Comparison of ENCODE assay signal across 8 mouse cellular contexts in genomic region chr6:55617922-55618481, GRCm38 (mm10).
A peak's percentile ranks its signal among the peaks of the same experiment; 100 is the strongest.
DNase-seq lines count a peak whose midpoint lies in the region; ATAC-seq lines count a peak whose summit lies in the region.

No protein-coding gene starts in this region.

- H3K27ac ChIP-seq in forebrain, embryonic 15.5 days (replicated peaks), result peak overlapping the region; percentile 97
- peak overlapping the region; percentile 62 for H3K27ac ChIP-seq in midbrain, embryonic 16.5 days (ENCODE audit: low read length)

- peak; percentile 91 for ATAC-seq in forebrain, embryonic 15.5 days (replicated peaks)
- ATAC-seq in midbrain, embryonic 16.5 days, result peak; percentile 86

- 4% methylated on average over 13 of the region's 13 CpGs for WGBS in forebrain, embryonic 15.5 days
- 28% methylated on average over 13 of the region's 13 CpGs for WGBS in midbrain, embryonic 16.5 days

- H3K4me3 ChIP-seq in forebrain, embryonic 15.5 days, result peak overlapping the region; percentile 20
- H3K4me3 ChIP-seq in midbrain, embryonic 16.5 days (ENCODE audit: low read depth, low read length), result peak overlapping the region; percentile 1; the same call in 1 of the 2 replicates

- no peaks in the 10 kb centered on the region for H3K27me3 ChIP-seq in forebrain, embryonic 15.5 days
- no peaks in the 10 kb centered on the region for H3K27me3 ChIP-seq in midbrain, embryonic 16.5 days (ENCODE audit: control insufficient read depth, insufficient read depth, low read depth, low read length)

- no peaks in the 10 kb centered on the region for H3K9me3 ChIP-seq in forebrain, embryonic 15.5 days
- H3K9me3 ChIP-seq in midbrain, embryonic 16.5 days (replicated peaks; ENCODE audit: control insufficient read depth, low read length, poor library complexity, severe bottlenecking), result no peaks in the 10 kb centered on the region

- H3K4me2 ChIP-seq in forebrain, embryonic 15.5 days (replicated peaks), result peak overlapping the region; percentile 53
- H3K4me2 ChIP-seq in midbrain, embryonic 16.5 days (ENCODE audit: low read length), result peak overlapping the region; percentile 39

- peaks cover 19% of the 10 kb centered on the region for H3K4me1 ChIP-seq in forebrain, embryonic 15.5 days
- no peaks in the 10 kb centered on the region for H3K4me1 ChIP-seq in midbrain, embryonic 16.5 days (ENCODE audit: control insufficient read depth, insufficient read depth, low read length)

- no peaks in the 10 kb centered on the region for H3K36me3 ChIP-seq in forebrain, embryonic 15.5 days
- no peaks in the 10 kb centered on the region for H3K36me3 ChIP-seq in midbrain, embryonic 16.5 days (ENCODE audit: control insufficient read depth, insufficient read depth, low read length)

- intact Hi-C loops in heart, postnatal 36 days (cut with DNase I), result loop anchor here (5.0 kb wide), 1 partner anchor 59 kb away; no protein-coding TSS in a partner anchor

- peak; percentile 46 for DNase-seq in embryo, embryonic 11 days
- no peak for DNase-seq in embryo, embryonic 9.5 days (ENCODE audit: extremely low spot score)
- DNase-seq in brain, embryonic 18.5 days (ENCODE audit: low read depth, low spot score), result peak; percentile 63
- DNase-seq in heart, postnatal 36 days, result peak; percentile 28 to 37
- DNase-seq in layer of hippocampus, adult 9-10 months (ENCODE audit: low spot score), result peak; percentile 29
- DNase-seq in thymus, adult 18-20 months, result no peak

- peak overlapping the region; percentile 59 for H3K9ac ChIP-seq in forebrain, embryonic 15.5 days (replicated peaks)
- H3K9ac ChIP-seq in midbrain, embryonic 16.5 days (ENCODE audit: low read depth, low read length), result peak overlapping the region; percentile 18; the same call in 1 of the 2 replicates

Comparison
In these comparisons a context has a peak if more than half of its experiments do, and no peak if none do; other contexts are left out.
1. DNase-seq: peak in embryo, embryonic 11 days (single experiment), brain, embryonic 18.5 days (single experiment), heart, postnatal 36 days (2 of 2) and layer of hippocampus, adult 9-10 months (single experiment); none in embryo, embryonic 9.5 days (single experiment) and thymus, adult 18-20 months (0 of 2).